8 mouse cellular contexts compared by ENCODE assay signal in the genomic region with DNA sequence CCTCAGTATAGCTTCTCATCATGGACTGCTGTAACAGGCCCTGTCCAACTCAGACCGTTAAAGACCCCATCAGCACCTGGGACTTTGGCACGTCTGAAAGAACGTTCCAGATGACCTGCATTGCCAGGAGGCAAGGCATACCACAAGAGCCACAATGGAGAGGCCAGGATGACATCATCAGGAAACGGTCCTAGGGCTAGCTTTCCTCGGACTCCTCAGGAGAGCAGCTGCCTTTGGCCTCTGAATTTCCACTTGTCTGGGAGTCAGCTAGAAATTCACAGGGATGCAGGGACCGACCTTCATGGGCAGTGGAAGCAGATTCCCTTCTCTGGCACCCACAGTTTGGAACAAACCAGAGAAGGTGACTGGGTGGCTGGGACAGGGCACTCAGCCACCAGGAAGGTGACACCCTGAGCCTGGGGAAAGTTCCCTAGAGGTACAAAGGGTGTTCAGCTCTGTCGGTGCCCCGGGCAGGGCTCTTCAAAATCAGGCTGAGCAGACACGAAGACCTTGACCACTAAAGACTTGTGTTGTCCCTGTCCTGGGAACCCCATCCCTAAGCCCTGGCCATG. TPM values are rescaled to one million over a fixed set of nuclear protein-coding genes. Genes with fewer than 3 reads are reported as not detected.
DNase-seq lines count a peak whose midpoint lies in the region; ATAC-seq and TF ChIP-seq lines count a peak whose summit lies in the region.

No protein-coding gene starts in this region.

- peaks cover 86% of the 10 kb centered on the region for H3K4me1 ChIP-seq in embryonic facial prominence, embryonic 15.5 days
- peaks cover 85% of the 10 kb centered on the region for H3K4me1 ChIP-seq in intestine, embryonic 14.5 days (replicated peaks; ENCODE audit: control insufficient read depth, insufficient read depth, low read length)
- H3K4me1 ChIP-seq in midbrain, embryonic 15.5 days, result peaks cover 75% of the 10 kb centered on the region

- no peaks in the 10 kb centered on the region for H3K9me3 ChIP-seq in embryonic facial prominence, embryonic 15.5 days (replicated peaks)
- H3K9me3 ChIP-seq in intestine, embryonic 14.5 days (ENCODE audit: control insufficient read depth, low read length), result no peaks in the 10 kb centered on the region
- H3K9me3 ChIP-seq in midbrain, embryonic 15.5 days, result no peaks in the 10 kb centered on the region

- TF ChIP-seq CTCF in left cerebral cortex, adult 2 months (IDR thresholded peaks at IDR 0.05), result no peak

- no peak for DNase-seq in left cerebral cortex, adult 2 months (ENCODE audit: extremely low spot score in 1 of 2, low spot score in 2 of 2)
- no peak for DNase-seq in left cerebral cortex, postnatal 14 days (ENCODE audit: low spot score in 2 of 2)
- DNase-seq in intestine, embryonic 14.5 days (ENCODE audit: low spot score), result no peak
- DNase-seq in urinary bladder, adult 2 months (ENCODE audit: low spot score), result no peak
- no peak for DNase-seq in left cerebral cortex, adult 9 months (ENCODE audit: low spot score in 2 of 2)
- no peak for DNase-seq in urinary bladder, postnatal 25 days (ENCODE audit: low spot score)

- no peak for ATAC-seq in embryonic facial prominence, embryonic 15.5 days (ENCODE audit: insufficient number of reproducible peaks, low FRiP score, low TSS enrichment, low read depth)
- ATAC-seq in intestine, embryonic 14.5 days (replicated peaks; ENCODE audit: low FRiP score, low TSS enrichment, low read depth), result no peak
- 0 out of 2 replicates have a peak, but pooled peaks have one; percentile 2 for ATAC-seq in midbrain, embryonic 15.5 days (replicated peaks)

- intact Hi-C loops in left cerebral cortex, adult 2 months (cut with DNase I), result loop anchor here (2.0 kb wide), 1 partner anchor 20 kb away; no protein-coding TSS in a partner anchor
- intact Hi-C loops in left cerebral cortex, postnatal 14 days (cut with DNase I), result no loop called here

- 39% methylated on average over 9 of the region's 9 CpGs for WGBS in embryonic facial prominence, embryonic 15.5 days
- WGBS in intestine, embryonic 14.5 days, result 60% methylated on average over 9 of the region's 9 CpGs
- WGBS in midbrain, embryonic 15.5 days, result 38% methylated on average over 9 of the region's 9 CpGs

- no peaks in the 10 kb centered on the region for H3K27me3 ChIP-seq in embryonic facial prominence, embryonic 15.5 days
- no peaks in the 10 kb centered on the region for H3K27me3 ChIP-seq in intestine, embryonic 14.5 days (replicated peaks; ENCODE audit: control insufficient read depth, insufficient read depth, low read length)
- H3K27me3 ChIP-seq in midbrain, embryonic 15.5 days (replicated peaks), result no peaks in the 10 kb centered on the region

- H3K36me3 ChIP-seq in embryonic facial prominence, embryonic 15.5 days, result no peaks in the 10 kb centered on the region
- no peaks in the 10 kb centered on the region for H3K36me3 ChIP-seq in intestine, embryonic 14.5 days (ENCODE audit: control insufficient read depth, insufficient read depth, low read length)
- no peaks in the 10 kb centered on the region for H3K36me3 ChIP-seq in midbrain, embryonic 15.5 days (replicated peaks)

- peak overlapping the region; percentile 78 for H3K27ac ChIP-seq in left cerebral cortex, adult 2 months
- H3K27ac ChIP-seq in embryonic facial prominence, embryonic 15.5 days (replicated peaks), result peak overlapping the region; percentile 89
- H3K27ac ChIP-seq in intestine, embryonic 14.5 days (ENCODE audit: low read depth), result peak overlapping the region; percentile 62
- H3K27ac ChIP-seq in midbrain, embryonic 15.5 days, result peak overlapping the region; percentile 78

- peak overlapping the region; percentile 24 for H3K4me2 ChIP-seq in embryonic facial prominence, embryonic 15.5 days (replicated peaks)
- no peak overlapping the region for H3K4me2 ChIP-seq in intestine, embryonic 14.5 days (ENCODE audit: low read length)
- H3K4me2 ChIP-seq in midbrain, embryonic 15.5 days, result peak overlapping the region; percentile 18; the same call in 1 of the 2 replicates

- H3K4me3 ChIP-seq in left cerebral cortex, adult 2 months, result no peak overlapping the region
- no peak overlapping the region for H3K4me3 ChIP-seq in embryonic facial prominence, embryonic 15.5 days (replicated peaks)
- no peak overlapping the region for H3K4me3 ChIP-seq in intestine, embryonic 14.5 days (ENCODE audit: low read depth, low read length)
- H3K4me3 ChIP-seq in midbrain, embryonic 15.5 days, result no peak overlapping the region

- no peak overlapping the region for H3K9ac ChIP-seq in embryonic facial prominence, embryonic 15.5 days
- no peak overlapping the region for H3K9ac ChIP-seq in intestine, embryonic 14.5 days (ENCODE audit: low read length)
- no peak overlapping the region; the same call in 1 of the 2 replicates for H3K9ac ChIP-seq in midbrain, embryonic 15.5 days

RNA-seq across cellular contexts. Expression of a gene that starts 21.7 kb away (rescaled TPM):
- 10 to 100 TPM; 36.8 to 42.1 TPM for total RNA-seq in left cerebral cortex, adult 2 months (2021)
- 10 to 100 TPM; 47.7 to 50.0 TPM for total RNA-seq in left cerebral cortex, postnatal 14 days (2021)
- 28.4 and 28.6 TPM in 2 replicates for polyA plus RNA-seq in embryonic facial prominence, embryonic 15.5 days (2015; fragmentation: Nextera tagmentation; extraction: Ambion mirVana)
- 22.7 and 23.6 TPM in 2 replicates for polyA plus RNA-seq in intestine, embryonic 14.5 days (2014; fragmentation: Nextera tagmentation; extraction: Ambion mirVana)
- polyA plus RNA-seq in midbrain, embryonic 15.5 days (2015; fragmentation: Nextera tagmentation; extraction: Ambion mirVana), result 15.8 and 17.7 TPM in 2 replicates
- polyA plus RNA-seq in urinary bladder, adult 2 months (2012; rRNA removed), result 38.6 and 55.0 TPM in 2 replicates

RNA-seq across cellular contexts. Expression of a gene that starts 22.0 kb away (rescaled TPM):
- under 1 TPM; 0.47 to 0.75 TPM for total RNA-seq in left cerebral cortex, adult 2 months (2021)
- total RNA-seq in left cerebral cortex, postnatal 14 days (2021), result under 1 TPM; 0.22 to 0.59 TPM
- polyA plus RNA-seq in embryonic facial prominence, embryonic 15.5 days (2015; fragmentation: Nextera tagmentation; extraction: Ambion mirVana), result 1.9 and 3.2 TPM in 2 replicates
- 0.24 and 0.48 TPM in 2 replicates for polyA plus RNA-seq in intestine, embryonic 14.5 days (2014; fragmentation: Nextera tagmentation; extraction: Ambion mirVana)
- polyA plus RNA-seq in midbrain, embryonic 15.5 days (2015; fragmentation: Nextera tagmentation; extraction: Ambion mirVana), result 1.7 and 1.8 TPM in 2 replicates
- 1.6 and 1.8 TPM in 2 replicates for polyA plus RNA-seq in urinary bladder, adult 2 months (2012; rRNA removed)

RNA-seq across cellular contexts. Expression of a gene that starts 45.6 kb away (rescaled TPM):
- 10 to 100 TPM; 29.5 to 29.9 TPM for total RNA-seq in left cerebral cortex, adult 2 months (2021)
- 10 to 100 TPM; 31.5 to 32.4 TPM for total RNA-seq in left cerebral cortex, postnatal 14 days (2021)
- polyA plus RNA-seq in embryonic facial prominence, embryonic 15.5 days (2015; fragmentation: Nextera tagmentation; extraction: Ambion mirVana), result 15.5 and 15.8 TPM in 2 replicates
- polyA plus RNA-seq in intestine, embryonic 14.5 days (2014; fragmentation: Nextera tagmentation; extraction: Ambion mirVana), result 8.1 and 9.4 TPM in 2 replicates
- 28.3 and 30.6 TPM in 2 replicates for polyA plus RNA-seq in midbrain, embryonic 15.5 days (2015; fragmentation: Nextera tagmentation; extraction: Ambion mirVana)
- 11.0 and 12.9 TPM in 2 replicates for polyA plus RNA-seq in urinary bladder, adult 2 months (2012; rRNA removed)

RNA-seq across cellular contexts. Expression of a gene that starts 45.8 kb away (rescaled TPM):
- 10 to 100 TPM; 38.6 to 41.0 TPM for total RNA-seq in left cerebral cortex, adult 2 months (2021)
- 10 to 100 TPM; 44.5 to 48.0 TPM for total RNA-seq in left cerebral cortex, postnatal 14 days (2021)
- polyA plus RNA-seq in embryonic facial prominence, embryonic 15.5 days (2015; fragmentation: Nextera tagmentation; extraction: Ambion mirVana), result 43.4 and 44.5 TPM in 2 replicates
- 39.3 and 41.0 TPM in 2 replicates for polyA plus RNA-seq in intestine, embryonic 14.5 days (2014; fragmentation: Nextera tagmentation; extraction: Ambion mirVana)
- 39.9 and 43.7 TPM in 2 replicates for polyA plus RNA-seq in midbrain, embryonic 15.5 days (2015; fragmentation: Nextera tagmentation; extraction: Ambion mirVana)
- polyA plus RNA-seq in urinary bladder, adult 2 months (2012; rRNA removed), result 25.7 and 26.2 TPM in 2 replicates

RNA-seq across cellular contexts. Expression of a gene that starts 55.8 kb away (rescaled TPM):
- total RNA-seq in left cerebral cortex, adult 2 months (2021), result 1 to 10 TPM; 4.5 to 7.5 TPM
- 1 to 10 TPM; 5.2 to 5.4 TPM for total RNA-seq in left cerebral cortex, postnatal 14 days (2021)
- polyA plus RNA-seq in embryonic facial prominence, embryonic 15.5 days (2015; fragmentation: Nextera tagmentation; extraction: Ambion mirVana), result 9.0 and 9.3 TPM in 2 replicates
- 3.3 and 3.8 TPM in 2 replicates for polyA plus RNA-seq in intestine, embryonic 14.5 days (2014; fragmentation: Nextera tagmentation; extraction: Ambion mirVana)
- polyA plus RNA-seq in midbrain, embryonic 15.5 days (2015; fragmentation: Nextera tagmentation; extraction: Ambion mirVana), result 1.6 and 2.5 TPM in 2 replicates
- polyA plus RNA-seq in urinary bladder, adult 2 months (2012; rRNA removed), result 28.8 and 30.9 TPM in 2 replicates
